Mouse (Mus musculus): ENCODE results near the gene Fam129c.

- TF ChIP-seq CTCF (IDR thresholded peaks at IDR 0.05) (peak; percentile 37; the same call in 1 of the 2 replicates), EP300 (IDR thresholded peaks at IDR 0.05) (no peak)
Observed at GRCm38 (mm10) chr8:71558958-71559690, 38.3 kb upstream of the Fam129c start.

Measured in lung, postnatal 0 days (tissue).